Mouse (Mus musculus) liver (tissue): ENCODE measurements at regions not wholly inside any gene's neighbourhood (a gene's known extent, or its start where the extent isn't known, plus 50 kb on each side); places are given as distances from the start of the nearest gene placed in this dataset.

Experiments used
- DNase-seq: peaks from one replicate; pipeline ENCODE4 v3.0.0-alpha.2; 2020; ENCODE audit warnings: mixed read lengths

DNA sequence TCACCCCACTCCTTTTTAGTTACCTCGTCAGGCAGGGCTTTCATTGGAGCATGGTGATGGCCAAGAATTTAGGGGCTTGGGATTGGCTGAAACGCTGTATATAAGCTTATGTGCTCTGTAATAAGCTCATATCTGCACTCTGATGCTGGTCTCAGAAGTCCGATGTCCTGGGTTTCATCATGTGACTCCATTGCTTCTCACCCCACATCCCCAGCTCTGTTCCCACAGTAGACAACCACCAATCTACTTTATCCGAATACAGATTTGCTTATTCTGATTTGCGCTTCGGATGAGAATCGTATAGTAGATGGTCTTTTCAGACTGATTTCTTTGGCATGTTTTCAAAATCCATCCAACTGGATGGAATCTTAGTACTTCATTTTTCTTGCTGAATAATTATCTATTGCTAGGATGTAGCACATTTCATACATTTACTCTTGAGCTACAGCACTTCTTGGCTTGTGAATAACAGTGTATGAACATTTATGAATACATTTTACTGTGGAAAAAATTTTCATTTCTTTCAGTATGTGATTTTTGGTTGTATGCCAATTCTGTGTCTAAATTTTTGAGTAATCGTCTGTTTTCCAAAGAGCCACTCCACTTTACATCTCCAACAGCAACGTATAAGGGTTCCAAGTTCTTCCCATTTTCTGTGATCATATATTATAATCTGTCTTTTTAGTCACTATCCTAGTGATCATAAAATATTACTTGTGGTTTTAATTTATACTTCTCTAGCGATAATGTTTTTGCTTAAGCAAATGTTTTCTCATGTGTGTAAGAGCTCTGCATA is 185.7 kb downstream of the Hace1 start:
- no peak for DNase-seq

DNA sequence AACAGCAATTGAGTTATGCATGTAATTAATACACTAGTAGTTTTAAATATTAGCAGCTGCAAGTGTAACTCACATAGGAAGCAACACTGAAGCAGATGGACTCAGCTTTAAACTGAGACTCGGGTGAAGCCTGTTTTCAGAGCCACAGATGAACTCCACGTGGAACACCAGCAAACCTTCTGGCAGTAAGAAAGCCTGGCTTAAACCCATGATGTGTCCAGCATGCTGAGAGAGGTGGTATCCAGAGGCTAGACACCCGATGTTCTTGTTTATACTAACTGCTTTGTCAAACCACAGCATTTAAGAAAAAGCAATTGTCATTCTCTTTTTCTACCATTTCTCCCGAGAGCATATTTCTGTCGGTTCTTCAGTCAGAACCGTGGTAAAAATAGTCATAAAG is 202.1 kb downstream of the Hace1 start:
- DNase-seq, result no peak

DNA sequence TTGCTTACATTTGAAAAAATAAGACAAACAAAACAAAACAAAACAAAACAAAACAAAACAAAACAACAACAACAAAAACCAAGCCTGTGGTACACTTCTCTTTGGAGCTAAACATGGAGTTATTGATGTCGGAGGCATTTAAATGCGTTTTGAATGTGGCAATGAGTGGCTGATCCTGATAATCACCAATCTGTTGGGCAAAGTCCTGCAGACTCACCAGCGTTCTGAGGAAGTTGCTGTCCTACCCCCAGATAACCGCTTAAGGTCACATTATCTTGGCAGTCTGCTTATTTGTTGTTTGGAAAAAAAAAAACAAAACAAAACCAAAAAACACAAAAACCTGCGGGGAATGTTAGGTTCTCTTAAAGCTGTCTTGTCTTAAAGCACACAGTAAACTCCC is 205.4 kb downstream of the Hace1 start:
- DNase-seq, result peak; percentile 26

DNA sequence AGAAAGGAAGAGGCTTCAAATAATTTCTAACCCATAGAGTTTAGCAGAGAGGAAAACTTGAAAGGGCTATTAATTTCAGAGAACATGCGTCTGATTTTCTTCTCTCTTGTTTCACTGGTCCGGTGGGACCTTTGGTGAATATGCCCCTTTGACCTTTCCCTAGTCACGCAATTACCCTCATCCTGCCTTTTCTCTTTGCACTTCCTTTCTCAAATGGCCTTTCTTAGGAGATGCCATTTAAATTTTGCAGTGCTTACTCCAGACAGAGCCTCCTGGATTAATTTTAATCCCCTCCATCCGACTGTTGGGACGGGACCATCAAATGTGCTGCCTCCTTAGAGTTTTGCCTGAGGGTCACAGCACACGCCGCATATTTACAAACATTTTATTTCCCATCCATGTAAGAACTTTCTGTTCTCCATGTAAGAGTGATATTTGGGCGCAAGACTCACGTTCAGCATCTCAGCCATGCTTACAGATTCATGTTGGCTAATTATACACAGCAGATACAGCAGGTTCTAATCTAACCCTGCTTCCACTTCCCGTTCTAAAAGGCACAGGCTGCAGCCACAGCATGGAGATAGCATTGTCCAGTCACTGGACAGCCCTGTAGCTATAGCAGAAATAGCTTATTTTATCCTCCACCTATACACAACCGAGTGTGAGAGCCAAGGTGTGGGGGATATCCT is 206.0 kb downstream of the Hace1 start:
- DNase-seq, result no peak

DNA sequence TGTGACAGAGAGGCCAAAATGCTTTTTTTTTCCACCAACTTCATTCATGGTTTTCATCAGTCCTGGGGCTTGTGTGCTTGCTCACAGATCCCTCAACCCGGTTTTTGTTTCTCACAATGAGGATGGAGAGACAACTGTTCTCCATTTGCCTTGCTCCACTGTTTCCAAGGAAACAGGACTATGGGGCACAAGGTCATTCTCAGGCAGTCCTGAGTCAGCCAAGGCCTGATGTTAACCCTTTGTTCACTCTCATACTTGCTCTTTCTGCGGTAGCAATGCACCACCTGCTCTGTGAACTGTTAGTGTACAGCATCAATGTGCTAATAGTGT is 206.5 kb downstream of the Hace1 start:
- no peak for DNase-seq

DNA sequence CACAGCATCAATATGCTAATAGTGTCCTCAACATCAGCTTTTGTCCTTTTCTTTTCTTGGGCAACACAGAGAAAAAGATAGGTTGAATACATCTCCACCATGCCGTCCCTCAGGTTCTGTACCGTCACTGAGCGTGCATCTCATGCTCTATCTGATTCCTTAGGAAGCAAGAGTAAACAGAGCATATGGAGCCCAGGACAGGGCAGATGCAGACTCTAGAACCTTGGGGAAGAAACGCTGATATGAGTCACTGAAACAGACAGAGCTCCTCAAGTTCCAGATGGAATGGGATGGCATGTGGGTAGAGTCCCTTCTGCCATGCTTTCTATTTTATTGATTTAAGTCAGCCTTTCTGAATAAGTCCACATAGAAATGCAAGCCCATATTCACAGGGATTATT is 206.9 kb downstream of the Hace1 start:
- no peak for DNase-seq

DNA sequence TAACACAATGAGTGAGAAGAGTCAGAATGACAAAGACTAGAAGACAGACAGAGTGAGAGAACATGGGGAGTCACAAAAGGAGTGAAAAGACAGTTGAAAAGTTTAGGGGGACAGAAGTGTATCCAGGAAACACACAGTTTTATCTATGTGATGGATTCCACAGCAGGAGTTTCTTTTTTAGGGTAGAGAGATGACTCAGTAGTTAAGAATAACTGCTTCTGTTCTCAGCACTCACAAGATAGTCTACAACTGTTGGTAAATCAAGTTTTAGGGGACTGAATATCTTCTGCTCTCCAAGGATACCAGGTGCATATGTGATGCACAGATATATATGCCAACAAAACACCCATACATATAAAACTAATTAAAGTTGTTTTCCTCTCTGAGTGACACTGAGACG is 210.7 kb downstream of the Hace1 start:
- DNase-seq, result no peak

DNA sequence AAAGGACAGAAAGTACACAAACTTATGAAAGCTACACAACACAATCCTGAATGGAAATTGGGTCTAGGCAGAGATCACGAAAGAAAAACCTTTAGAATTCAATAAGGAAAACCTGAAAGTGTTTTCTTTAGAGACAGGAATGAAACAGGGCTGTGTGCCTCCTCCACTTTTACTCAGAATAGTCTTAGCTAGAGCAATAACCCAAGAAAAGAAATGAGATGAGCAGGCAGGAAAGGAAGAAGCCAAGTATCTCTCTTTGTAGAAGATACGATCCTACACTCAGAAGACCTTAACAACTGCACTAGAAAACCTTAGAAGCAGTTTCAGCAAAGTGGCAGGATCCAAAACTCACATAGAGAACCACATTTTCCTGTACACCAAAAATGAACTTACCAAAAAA is 218.0 kb downstream of the Hace1 start:
- no peak for DNase-seq

DNA sequence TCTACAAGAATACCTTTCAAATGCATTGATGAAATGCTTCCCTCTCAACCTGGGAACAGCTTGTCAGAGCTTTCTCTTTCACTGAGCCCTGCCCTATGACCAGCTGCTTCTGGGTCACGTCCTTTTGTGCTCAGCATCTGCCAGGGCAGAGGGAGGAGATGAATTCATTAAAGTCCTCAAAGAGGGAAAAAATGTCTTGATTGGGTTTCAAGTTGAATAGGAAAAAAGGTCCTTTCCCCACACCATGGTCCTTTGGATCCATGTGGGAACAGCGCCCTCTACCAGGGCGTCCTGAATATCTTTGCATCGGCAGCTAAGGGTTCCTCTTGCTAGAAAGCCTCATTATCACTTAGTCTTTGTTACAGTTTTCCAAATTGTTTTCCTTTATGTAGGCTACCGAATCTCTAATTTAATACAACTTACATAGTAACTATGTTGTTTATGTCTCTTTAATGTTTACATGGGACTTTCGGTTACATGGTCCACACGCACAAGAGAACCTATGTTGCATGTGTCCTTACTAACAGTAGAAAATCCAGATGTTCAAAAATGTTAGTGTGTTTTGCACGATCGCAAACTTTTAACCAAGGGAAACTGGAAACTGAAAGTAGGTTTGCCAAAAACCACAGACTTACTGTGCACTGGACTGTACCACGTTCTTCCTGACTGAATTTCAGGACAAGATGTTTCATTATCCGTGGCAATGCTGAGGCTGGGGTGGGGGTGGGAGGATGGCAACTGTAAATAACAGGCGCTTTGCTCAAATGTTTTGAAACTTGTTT is 222.6 kb downstream of the Hace1 start:
- peak; percentile 52 for DNase-seq

DNA sequence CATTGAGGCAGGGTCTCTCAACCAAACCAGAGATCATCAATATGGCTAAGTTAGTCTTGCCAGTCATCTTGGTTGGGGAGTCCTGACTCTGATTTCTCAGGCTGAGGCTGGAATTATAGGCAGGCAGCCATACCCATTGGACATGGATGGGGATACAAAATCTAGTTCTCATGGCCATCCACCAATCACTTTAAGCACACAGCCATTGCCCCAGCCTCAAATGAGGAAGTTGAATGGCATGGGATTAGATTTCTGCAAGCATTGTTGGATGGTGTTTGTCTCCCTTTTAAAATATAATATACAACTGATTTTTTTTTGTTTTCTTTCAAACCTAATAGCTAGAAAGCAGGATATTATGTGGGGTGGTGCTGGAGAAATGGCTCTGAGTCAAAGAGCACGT is 223.8 kb downstream of the Hace1 start:
- no peak for DNase-seq

DNA sequence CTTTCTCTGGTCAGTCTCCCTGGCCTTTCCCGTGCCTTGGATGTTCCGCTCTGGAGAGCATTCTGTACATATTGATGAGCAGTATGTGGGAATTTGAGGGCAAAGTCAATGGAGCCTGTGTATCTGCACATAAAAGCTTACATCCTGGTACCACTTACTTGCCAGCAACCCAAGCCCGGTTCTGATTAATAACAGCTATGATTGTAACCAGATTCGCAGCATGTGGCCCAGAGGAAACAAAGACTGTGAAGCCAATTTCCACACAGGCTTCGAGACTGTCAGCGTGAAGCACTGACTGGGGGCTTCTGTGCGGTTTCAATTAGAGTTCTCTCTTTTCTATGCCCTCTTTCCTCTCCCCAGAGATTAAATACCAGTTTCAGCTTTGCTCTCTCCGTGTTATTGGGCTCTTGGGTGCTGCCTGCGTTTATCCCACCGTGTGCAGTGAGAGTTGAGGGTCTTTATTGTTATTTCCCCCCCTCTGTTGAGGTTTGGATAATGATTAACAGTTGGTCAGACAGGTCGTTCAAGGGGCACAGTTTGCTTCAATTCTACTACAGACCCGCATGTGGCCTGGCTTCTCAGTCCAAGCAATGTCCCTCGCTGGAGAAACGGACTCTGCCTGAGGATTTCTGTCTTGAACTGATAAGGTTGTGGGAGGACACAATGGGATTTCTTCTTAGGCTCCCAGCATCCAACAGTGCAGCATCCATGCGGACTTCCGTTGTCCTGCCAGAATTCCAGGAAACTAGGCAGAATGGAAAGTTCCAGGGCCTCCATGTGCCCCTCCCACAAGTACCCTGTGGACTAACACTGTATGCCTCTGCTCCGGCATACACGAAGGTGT is 229.6 kb downstream of the Hace1 start:
- no peak for DNase-seq

DNA sequence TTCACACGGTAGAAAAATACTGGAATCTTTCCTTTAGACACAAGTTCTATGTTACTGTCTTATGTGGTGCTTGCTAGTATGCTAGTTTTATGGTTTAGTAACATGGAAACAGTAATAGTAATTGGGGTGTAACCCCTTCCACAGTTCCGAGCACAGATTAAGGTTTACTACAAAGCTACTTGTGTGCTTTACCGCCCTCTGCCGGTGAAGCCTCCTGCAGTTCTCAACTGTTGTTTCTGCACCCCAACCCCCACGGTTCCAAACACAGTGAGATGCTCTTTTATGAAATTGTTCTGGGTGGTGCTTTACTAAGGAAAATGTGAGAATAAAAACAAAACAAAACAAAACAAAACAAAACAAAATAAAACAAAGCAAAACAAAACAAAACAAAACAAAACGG is 234.3 kb downstream of the Hace1 start:
- peak; percentile 47 for DNase-seq

DNA sequence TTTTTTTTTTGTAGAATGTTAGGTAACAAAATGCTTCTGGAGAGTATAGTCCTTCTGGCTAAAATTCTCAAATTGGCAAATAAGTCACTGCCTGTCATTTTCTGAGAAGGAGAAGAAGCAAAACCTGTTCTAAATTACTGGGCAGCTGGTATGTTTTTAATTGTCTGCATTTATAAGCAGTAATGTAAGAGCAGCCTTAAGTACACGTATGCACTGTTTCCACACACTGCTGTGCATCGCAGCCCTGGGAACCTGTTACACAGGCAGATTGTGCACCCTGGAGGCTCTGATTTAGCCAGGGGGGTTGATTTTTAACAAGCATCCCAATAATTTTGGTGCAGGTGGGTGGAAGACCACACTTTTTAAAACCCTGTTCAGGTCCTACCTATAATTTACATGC is 236.2 kb downstream of the Hace1 start:
- no peak for DNase-seq

DNA sequence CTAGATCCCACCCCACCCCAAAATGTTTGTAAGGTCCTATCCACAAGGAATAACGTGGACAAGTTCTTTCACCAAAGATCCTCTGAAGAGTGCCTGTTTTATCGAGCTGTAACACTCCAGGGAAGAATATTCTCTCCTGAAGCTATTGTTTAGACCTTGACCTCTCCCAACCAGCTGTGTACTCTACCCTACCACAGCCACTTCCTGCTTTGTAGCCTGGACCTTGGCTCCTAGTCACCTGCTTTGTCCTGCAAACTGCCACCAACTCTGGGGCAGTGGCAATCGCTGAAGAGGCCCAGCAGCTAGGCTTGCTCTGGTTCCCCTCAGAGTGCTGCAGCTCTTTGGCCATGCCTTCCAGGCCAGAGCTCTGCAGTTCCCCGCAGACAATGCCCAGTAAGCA is 239.1 kb downstream of the Hace1 start:
- DNase-seq, result no peak

DNA sequence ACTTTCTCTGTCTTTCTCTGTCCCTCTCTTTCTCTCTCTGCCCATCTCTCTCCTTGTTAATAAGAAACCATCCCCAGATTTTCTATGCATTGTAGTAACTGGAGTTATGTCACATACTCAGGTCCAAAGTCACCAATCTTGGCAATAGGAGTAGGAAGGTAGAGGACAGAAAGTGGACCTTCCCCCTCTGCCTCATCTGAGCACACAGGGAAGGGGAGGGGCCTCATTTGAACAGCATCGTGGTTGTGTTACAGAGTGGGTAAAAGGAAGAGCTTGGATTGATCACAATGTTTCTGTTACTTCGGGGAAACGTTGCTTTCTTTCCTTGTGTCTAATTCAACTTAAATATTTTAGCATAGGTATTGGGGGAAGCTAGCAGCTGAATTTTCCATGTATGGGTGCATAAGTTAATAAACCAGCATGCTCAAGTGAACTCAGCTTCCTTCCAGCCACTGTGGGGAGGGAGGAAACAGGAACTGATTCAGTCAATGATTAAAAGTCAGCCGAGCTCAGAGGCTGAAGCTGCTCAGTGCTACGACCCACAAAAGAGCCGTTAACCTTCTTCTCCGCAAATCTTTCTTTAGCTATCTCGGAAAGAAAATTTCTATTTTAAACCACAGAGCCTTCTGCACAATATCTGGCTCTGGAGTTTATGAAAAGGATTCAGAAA is 243.5 kb downstream of the Hace1 start:
- DNase-seq, result no peak

DNA sequence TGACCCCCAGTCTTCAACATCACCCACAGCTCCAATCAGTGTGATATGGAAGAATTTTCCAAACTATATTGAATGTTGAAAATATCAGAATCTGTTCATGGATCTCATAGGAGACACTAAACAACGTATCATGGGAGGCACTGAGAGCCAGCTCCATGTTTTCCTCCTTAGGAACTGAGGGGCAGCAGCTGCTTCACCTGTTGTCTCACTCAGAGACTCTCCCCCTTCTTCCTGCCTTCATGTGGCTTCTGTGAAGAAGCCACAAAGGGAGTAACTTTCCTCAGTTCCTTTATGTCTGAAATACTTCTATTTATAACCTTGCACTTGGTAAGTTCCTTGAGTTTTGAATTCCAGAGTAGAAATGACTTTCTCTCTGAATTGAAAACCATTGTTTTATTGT is 244.6 kb downstream of the Hace1 start:
- DNase-seq, result no peak

DNA sequence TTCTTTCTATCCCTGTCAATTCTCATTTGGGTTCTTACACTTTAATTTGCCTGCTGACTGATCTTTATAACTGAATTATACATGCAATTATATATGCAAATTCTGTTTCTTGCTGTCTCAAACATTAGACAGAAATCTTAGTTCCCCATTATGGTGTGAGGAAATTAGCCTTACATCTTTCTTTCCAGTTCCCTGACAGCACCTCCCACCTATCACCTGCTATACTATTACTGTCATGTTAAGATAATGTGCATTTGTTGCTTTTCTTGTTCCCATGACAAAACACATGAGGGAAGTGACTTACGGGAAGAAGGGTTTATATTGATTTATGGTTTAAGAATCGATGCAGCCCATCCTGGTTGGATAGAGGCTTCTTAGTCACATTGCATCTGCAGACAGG is 246.0 kb downstream of the Hace1 start:
- DNase-seq, result no peak

DNA sequence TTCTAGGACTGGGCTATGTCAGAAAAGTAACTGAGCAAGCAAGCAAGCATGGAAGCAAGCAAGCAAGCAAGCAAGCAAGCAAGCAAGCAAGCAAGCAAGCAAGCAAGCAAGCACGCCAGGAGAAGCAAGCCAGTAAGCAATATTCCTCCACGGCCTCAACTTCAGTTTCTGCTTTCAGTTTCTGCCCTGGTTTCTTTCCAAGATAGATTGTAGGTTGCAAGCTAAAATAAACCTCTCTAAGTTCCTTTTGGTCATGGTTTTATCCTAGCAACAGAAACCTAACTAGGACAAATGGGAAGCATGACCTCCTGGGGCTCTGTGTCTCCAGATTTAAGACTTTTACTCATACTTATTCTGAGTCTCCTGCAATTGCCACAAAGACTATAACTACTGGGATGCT is 271.0 kb downstream of the Hace1 start:
- DNase-seq, result no peak

DNA sequence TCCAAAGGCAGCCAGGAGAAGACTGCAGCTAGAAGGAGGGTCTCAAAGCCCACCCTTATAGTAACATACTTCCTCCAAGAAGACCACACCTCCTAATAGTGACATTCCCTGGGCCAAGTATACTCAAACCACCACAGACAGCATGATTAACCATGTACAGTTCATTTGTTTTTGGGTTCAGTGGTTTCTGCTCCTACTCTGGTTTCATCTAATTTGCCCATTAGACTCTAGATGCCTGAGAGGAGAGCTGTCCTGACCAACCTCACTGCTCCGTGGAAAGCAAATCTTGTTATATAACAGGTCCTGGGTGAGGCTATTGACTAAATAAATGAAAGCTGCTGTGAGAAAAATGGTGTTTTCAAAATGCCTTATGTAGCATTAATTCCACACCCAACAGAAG is 272.2 kb downstream of the Hace1 start:
- no peak for DNase-seq

DNA sequence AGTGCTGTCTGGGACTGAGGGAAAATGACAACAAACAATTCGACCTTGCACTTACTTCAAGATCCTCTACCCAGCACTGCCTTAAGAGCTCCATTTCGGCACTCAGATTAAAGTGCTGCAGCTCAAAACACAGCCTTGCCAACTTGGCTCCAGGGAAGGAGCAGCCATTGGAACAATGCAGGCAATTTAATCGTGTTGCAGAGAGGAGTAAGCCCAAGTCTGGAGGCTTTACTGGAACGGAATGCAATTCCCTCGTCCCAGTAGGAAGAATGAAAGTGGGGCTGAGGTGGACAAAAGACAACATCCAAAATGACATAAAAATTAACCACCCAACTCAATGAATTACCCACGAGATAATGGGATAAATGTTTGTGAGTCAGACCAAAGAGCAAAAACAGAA is 273.0 kb downstream of the Hace1 start:
- no peak for DNase-seq

DNA sequence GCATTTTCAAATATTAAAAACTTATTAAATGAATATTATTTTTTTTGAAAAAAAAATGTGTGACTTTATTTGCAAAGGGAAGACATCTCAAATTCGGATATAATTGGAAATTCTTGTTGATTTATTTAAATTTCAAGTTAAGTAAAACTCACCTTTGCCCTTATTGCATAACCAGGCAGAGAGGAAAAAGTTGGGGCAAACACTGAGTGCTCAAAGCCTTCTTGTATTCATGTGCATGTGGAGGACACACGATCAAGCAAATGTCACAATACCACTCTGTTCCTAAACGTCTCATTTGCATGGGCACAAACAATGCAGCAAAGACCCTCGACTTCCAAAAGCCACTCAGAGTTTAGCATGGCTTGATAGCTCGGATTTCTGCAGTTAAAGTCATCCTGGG is 275.1 kb downstream of the Hace1 start:
- DNase-seq, result no peak

DNA sequence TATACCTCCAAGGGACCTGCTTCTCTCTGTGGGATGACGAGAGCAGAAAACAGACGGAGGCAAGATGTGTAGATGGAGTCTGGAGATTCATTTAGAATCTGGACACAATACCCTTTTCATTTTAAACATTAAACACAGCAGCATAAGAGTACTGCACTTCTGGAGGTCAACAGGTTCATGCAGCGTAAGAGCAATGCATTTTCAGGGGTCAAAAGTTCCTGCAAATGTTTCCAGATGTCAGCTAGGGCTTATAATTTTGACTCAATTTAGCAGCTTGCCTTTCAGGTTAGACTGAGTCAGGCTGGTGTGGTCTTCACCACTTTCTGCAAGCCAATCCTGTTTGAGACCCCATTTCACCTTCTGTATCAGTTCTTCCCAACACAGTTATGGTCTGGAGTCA is 277.9 kb downstream of the Hace1 start:
- DNase-seq, result no peak

DNA sequence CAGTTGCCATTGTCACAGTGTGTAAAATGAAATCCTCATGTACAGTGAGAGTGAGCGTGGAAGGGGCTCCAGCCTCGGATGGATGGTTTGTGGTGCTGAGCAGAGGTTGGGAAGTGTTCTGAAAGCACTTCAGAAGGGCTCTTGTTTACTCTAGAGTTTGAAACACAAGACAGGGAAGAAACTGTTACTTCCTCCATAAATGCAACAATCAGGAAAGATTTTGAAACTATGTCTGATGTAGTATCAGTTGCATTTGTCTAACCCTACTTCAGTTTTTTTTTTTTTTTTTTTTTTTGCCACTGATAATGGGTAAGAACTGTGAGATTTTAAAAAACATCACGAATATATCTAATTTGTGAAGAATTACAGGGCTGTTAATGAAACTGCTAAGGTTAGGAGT is 281.5 kb downstream of the Hace1 start:
- DNase-seq, result no peak
